Mouse (Mus musculus) left cerebral cortex, postnatal 36 days (tissue): ENCODE data around the gene Tdo2. TPM values are rescaled to one million over a fixed set of nuclear protein-coding genes. Genes with fewer than 3 reads are reported as not detected.
A peak's percentile ranks its signal among the peaks of the same experiment; 100 is the strongest.

Experiments used
- DNase-seq, 2 experiments: peaks; one replicate each; pipeline ENCODE4 v3.0.0; 2021 to 2022; ENCODE audit warnings: low spot score in 2 of 2, mixed read lengths in 1 of 2
- intact Hi-C: fragments of 180-260 bp; cut with DNase I; formaldehyde crosslinking; loops from one replicate; pipeline ENCODE4 v1.15.1; 2025
- total RNA-seq, 2 experiments: library from RNA; stranded (reverse); gene quantifications; 2 replicates each; pipeline ENCODE4 v1.2.3; 2021

Gene Tdo2
- total RNA-seq, 2 experiments from 2014 or later, result 0.22 to 0.72 TPM

GRCm38 (mm10) chr3:81949048-81949447, 27.0 kb downstream of the Tdo2 start:
- DNase-seq, result no peak
- intact Hi-C loops, result no loop called here

- intact Hi-C loops, result no loop called here
- no peak for DNase-seq
Observed at GRCm38 (mm10) chr3:81944851-81945393, 31.1 kb downstream of the Tdo2 start.

GRCm38 (mm10) chr3:81943097-81943496, 32.9 kb downstream of the Tdo2 start:
- no peak for DNase-seq
- intact Hi-C loops, result no loop called here

- no peak for DNase-seq
- intact Hi-C loops, result no loop called here
Observed at GRCm38 (mm10) chr3:81942341-81942740, 33.7 kb downstream of the Tdo2 start.

- intact Hi-C loops, result no loop called here
Observed at GRCm38 (mm10) chr3:81938924-81939323, 37.1 kb downstream of the Tdo2 start.

GRCm38 (mm10) chr3:81933348-81933747, 42.7 kb downstream of the Tdo2 start:
- no peak for DNase-seq
- intact Hi-C loops, result loop anchor here (5.0 kb wide), 2 partner anchors 94 to 419 kb away; no protein-coding TSS in a partner anchor

More at GRCm38 (mm10) chr3:81938924-81939323, 37.1 kb downstream of the Tdo2 start:
- no peak for DNase-seq

GRCm38 (mm10) chr3:81932141-81933101, 43.6 kb downstream of the Tdo2 start, which contains the start of gene Ctso:
Gene Ctso (plus strand): TSS chr3:81932601.
- peak; percentile 78 for DNase-seq
- intact Hi-C loops, result loop anchor here (5.0 kb wide), 2 partner anchors 95 to 420 kb away; no protein-coding TSS in a partner anchor

- intact Hi-C loops, result loop anchor here (5.0 kb wide), 2 partner anchors 96 to 421 kb away; no protein-coding TSS in a partner anchor
- DNase-seq, result no peak
Observed at GRCm38 (mm10) chr3:81931695-81932094, 44.3 kb downstream of the Tdo2 start.

- intact Hi-C loops, result loop anchor here (5.0 to 10.0 kb wide), 3 partner anchors 144 to 1844 kb away; partner anchors contain the start of gene Pdgfc
- no peak for DNase-seq
Observed at GRCm38 (mm10) chr3:81929073-81929472, 46.9 kb downstream of the Tdo2 start.

- DNase-seq, result no peak
- intact Hi-C loops, result loop anchor here (5.0 to 10.0 kb wide), 3 partner anchors 142 to 1842 kb away; partner anchors contain the start of gene Pdgfc
Observed at GRCm38 (mm10) chr3:81926764-81927325, 49.2 kb downstream of the Tdo2 start.

GRCm38 (mm10) chr3:81925856-81926255, 50.1 kb downstream of the Tdo2 start:
- intact Hi-C loops, result loop anchor here (2.0 to 10.0 kb wide), 4 partner anchors 141 to 1841 kb away; partner anchors contain the start of gene Pdgfc
- DNase-seq, result no peak

GRCm38 (mm10) chr3:81924931-81925330, 51.1 kb downstream of the Tdo2 start:
- intact Hi-C loops, result loop anchor here (2.0 to 10.0 kb wide), 4 partner anchors 140 to 1840 kb away; partner anchors contain the start of gene Pdgfc
- peak in 1 of 2 experiments; percentile 40 for DNase-seq

- no peak for DNase-seq
- intact Hi-C loops, result loop anchor here (10.0 kb wide), 2 partner anchors 138 to 1838 kb away; no protein-coding TSS in a partner anchor
Observed at GRCm38 (mm10) chr3:81922910-81923309, 53.1 kb downstream of the Tdo2 start.

- DNase-seq, result no peak
- intact Hi-C loops, result loop anchor here (10.0 kb wide), 2 partner anchors 135 to 1835 kb away; no protein-coding TSS in a partner anchor
Observed at GRCm38 (mm10) chr3:81919681-81920080, 56.3 kb downstream of the Tdo2 start.

GRCm38 (mm10) chr3:81918215-81918614, 57.8 kb downstream of the Tdo2 start:
- intact Hi-C loops, result no loop called here
- DNase-seq, result no peak

- intact Hi-C loops, result no loop called here
- no peak for DNase-seq
Observed at GRCm38 (mm10) chr3:81917354-81917935, 58.6 kb downstream of the Tdo2 start.

GRCm38 (mm10) chr3:81916030-81916686, 59.8 kb downstream of the Tdo2 start:
- intact Hi-C loops, result no loop called here
- no peak for DNase-seq

- intact Hi-C loops, result no loop called here
Observed at GRCm38 (mm10) chr3:81910286-81911036, 65.5 kb downstream of the Tdo2 start.

More at GRCm38 (mm10) chr3:81910286-81911036, 65.5 kb downstream of the Tdo2 start:
- no peak for DNase-seq
